Mouse (Mus musculus) spleen, adult 2 months (tissue): ENCODE measurements around the gene Ptpn7.

Experiments
- CTCF ChIP-seq: fragments of 200-500 bp; IDR thresholded peaks from 2 replicates; pipeline ENCODE4 v1.5.1; 2011; ENCODE audit warnings: mild to moderate bottlenecking, inconsistent platforms; ENCODE audit not compliant: insufficient read depth, insufficient read length, insufficient replicate concordance; ENCODE audit errors: extremely low read depth
- POLR2A ChIP-seq: fragments of 200-500 bp; IDR thresholded peaks from 2 replicates; pipeline ENCODE4 v1.6.1; 2011; ENCODE audit warnings: low read depth, low read length, inconsistent platforms

GRCm38 (mm10) chr1:135185936-135186335 is 53.4 kb downstream of the Ptpn7 start:
- TF ChIP-seq CTCF: no peak
- TF ChIP-seq POLR2A: no peak
